ENCODE assay signal across 18 mouse cellular contexts in genomic region chr6:37435391-37435790, GRCm38 (mm10). TPM values are rescaled to one million over a fixed set of nuclear protein-coding genes. Genes with fewer than 3 reads are reported as not detected.
DNase-seq lines count a peak whose midpoint lies in the region; ATAC-seq and TF ChIP-seq lines count a peak whose summit lies in the region.
"Had no signal": no experiment of that assay in that cellular context is flagged by ENCODE, and none has a peak within 500 bp of the region (broad histone marks: within the 10 kb centered on the region; RNA-seq: fewer than 3 reads in every experiment).

No protein-coding gene starts in this region.

- H3K27ac ChIP-seq in heart, embryonic 10.5 days: peak overlapping the region; percentile 59
- H3K27ac ChIP-seq in liver, adult 2 months (replicated peaks; ENCODE audit: insufficient read depth, low read depth, low read length): peak overlapping the region; percentile 5; the same call in 1 of the 2 replicates
- H3K27ac ChIP-seq in liver, embryonic 12.5 days: no peak overlapping the region; the same call in 1 of the 2 replicates
- peak overlapping the region; percentile 48; the same call in 1 of the 2 replicates for H3K27ac ChIP-seq in embryonic facial prominence, embryonic 10.5 days (replicated peaks)
- no peak overlapping the region for H3K27ac ChIP-seq in forebrain, embryonic 15.5 days (replicated peaks)
- H3K27ac ChIP-seq: embryonic facial prominence, embryonic 12.5 days; neural tube, embryonic 13.5 days had no signal

- TF ChIP-seq CTCF in liver, adult 2 months (IDR thresholded peaks at IDR 0.05; ENCODE audit: low read depth, low read length): no peak

- 32% methylated on average over 6 of the region's 6 CpGs for WGBS in heart, embryonic 10.5 days
- WGBS in liver, adult 2 months: 44% methylated on average over 6 of the region's 6 CpGs
- 38% methylated on average over 6 of the region's 6 CpGs for WGBS in liver, embryonic 12.5 days (ENCODE audit: insufficient replicate concordance)
- 68% methylated on average over 6 of the region's 6 CpGs for WGBS in embryonic facial prominence, embryonic 10.5 days
- WGBS in forebrain, embryonic 15.5 days: 83% methylated on average over 6 of the region's 6 CpGs

- TF ChIP-seq POLR2A in liver, adult 2 months (IDR thresholded peaks at IDR 0.05; ENCODE audit: extremely low read depth, insufficient read depth, low read length): no peak

- peaks cover 88% of the 10 kb centered on the region for H3K4me1 ChIP-seq in heart, embryonic 10.5 days
- H3K4me1 ChIP-seq in liver, adult 2 months (ENCODE audit: control insufficient read depth, insufficient read depth, low read length): peaks cover 26% of the 10 kb centered on the region
- H3K4me1 ChIP-seq in liver, embryonic 12.5 days: peaks cover 49% of the 10 kb centered on the region
- peaks cover 60% of the 10 kb centered on the region for H3K4me1 ChIP-seq in embryonic facial prominence, embryonic 10.5 days
- H3K4me1 ChIP-seq in forebrain, embryonic 15.5 days: peaks cover 16% of the 10 kb centered on the region

- H3K36me3 ChIP-seq in heart, embryonic 10.5 days: peaks cover 27% of the 10 kb centered on the region; the same call in 1 of the 2 replicates
- 0 out of 2 replicates have a peak, but pooled peaks cover 3% of the 10 kb centered on the region for H3K36me3 ChIP-seq in liver, adult 2 months (ENCODE audit: control insufficient read depth, insufficient read depth, low read length)
- no peaks in the 10 kb centered on the region for H3K36me3 ChIP-seq in liver, embryonic 12.5 days
- peaks cover 14% of the 10 kb centered on the region; the same call in 1 of the 2 replicates for H3K36me3 ChIP-seq in embryonic facial prominence, embryonic 10.5 days (replicated peaks)
- no peaks in the 10 kb centered on the region for H3K36me3 ChIP-seq in forebrain, embryonic 15.5 days
- H3K36me3 ChIP-seq: neural tube, embryonic 13.5 days had no signal

- H3K27me3 ChIP-seq in heart, embryonic 10.5 days (ENCODE audit: insufficient read depth, poor library complexity, severe bottlenecking): no peaks in the 10 kb centered on the region
- no peaks in the 10 kb centered on the region for H3K27me3 ChIP-seq in liver, adult 2 months (ENCODE audit: control insufficient read depth, insufficient read depth, low read length)
- H3K27me3 ChIP-seq in liver, embryonic 12.5 days (replicated peaks): no peaks in the 10 kb centered on the region
- no peaks in the 10 kb centered on the region for H3K27me3 ChIP-seq in embryonic facial prominence, embryonic 10.5 days (replicated peaks; ENCODE audit: low read depth, poor library complexity, severe bottlenecking)
- H3K27me3 ChIP-seq in forebrain, embryonic 15.5 days: no peaks in the 10 kb centered on the region
- H3K27me3 ChIP-seq: embryonic facial prominence, embryonic 12.5 days had no signal

- intact Hi-C loops in heart, postnatal 25 days (cut with DNase I): no loop called here

- DNase-seq in heart, embryonic 10.5 days (ENCODE audit: low spot score): no peak
- no peak for DNase-seq in heart, postnatal 25 days (ENCODE audit: low spot score)
- DNase-seq in liver, adult 2 months (ENCODE audit: extremely low read depth, low read depth, low spot score): no peak
- peak; percentile 87 for DNase-seq in adrenal gland, adult 2 months
- no peak for DNase-seq in embryonic facial prominence, embryonic 10.5 days (ENCODE audit: low spot score)
- DNase-seq in urinary bladder, adult 18-20 months (ENCODE audit: low spot score in 2 of 2): no peak
- DNase-seq: B cell, adult 2 months; cerebellum, postnatal 36 days; layer of hippocampus, postnatal 36 days; left cerebral cortex, postnatal 4 days; lung, postnatal 4 days; thymus, adult 2 months had no signal

- ATAC-seq in liver, embryonic 12.5 days: no peak; the same call in 1 of the 2 replicates
- ATAC-seq in forebrain, embryonic 15.5 days (replicated peaks): no peak
- ATAC-seq: inflammation-experienced regulatory T-cells, adult 6 months; midbrain, embryonic 16.5 days had no signal

- no peaks in the 10 kb centered on the region for H3K9me3 ChIP-seq in heart, embryonic 10.5 days
- no peaks in the 10 kb centered on the region for H3K9me3 ChIP-seq in liver, embryonic 12.5 days (replicated peaks)
- H3K9me3 ChIP-seq in embryonic facial prominence, embryonic 10.5 days: no peaks in the 10 kb centered on the region
- no peaks in the 10 kb centered on the region for H3K9me3 ChIP-seq in forebrain, embryonic 15.5 days
- H3K9me3 ChIP-seq: embryonic facial prominence, embryonic 12.5 days; neural tube, embryonic 13.5 days had no signal

- H3K4me2 ChIP-seq in liver, embryonic 12.5 days: no peak overlapping the region
- no peak overlapping the region for H3K4me2 ChIP-seq in forebrain, embryonic 15.5 days (replicated peaks)
- H3K4me2 ChIP-seq: embryonic facial prominence, embryonic 12.5 days; neural tube, embryonic 13.5 days had no signal

- no peak overlapping the region for H3K9ac ChIP-seq in liver, adult 2 months (ENCODE audit: low read depth, low read length)
- no peak overlapping the region for H3K9ac ChIP-seq in liver, embryonic 12.5 days
- no peak overlapping the region for H3K9ac ChIP-seq in forebrain, embryonic 15.5 days (replicated peaks)
- H3K9ac ChIP-seq: embryonic facial prominence, embryonic 12.5 days; neural tube, embryonic 13.5 days had no signal

- peaks cover 48% of the 10 kb centered on the region for H3K79me2 ChIP-seq in liver, adult 2 months (ENCODE audit: control insufficient read depth, insufficient read depth, low read length)

- H3K4me3 ChIP-seq in heart, embryonic 10.5 days: no peak overlapping the region
- no peak overlapping the region for H3K4me3 ChIP-seq in liver, adult 2 months (ENCODE audit: insufficient read depth, low read depth, low read length)
- H3K4me3 ChIP-seq in liver, embryonic 12.5 days: no peak overlapping the region
- H3K4me3 ChIP-seq in embryonic facial prominence, embryonic 10.5 days: no peak overlapping the region
- H3K4me3 ChIP-seq in forebrain, embryonic 15.5 days: no peak overlapping the region
- H3K4me3 ChIP-seq: embryonic facial prominence, embryonic 12.5 days; neural tube, embryonic 13.5 days had no signal

RNA-seq across cellular contexts. Expression of gene Creb3l2, which starts 6.6 kb away (rescaled TPM):
- polyA plus RNA-seq in heart, embryonic 10.5 days (2016; fragmentation: Nextera tagmentation; extraction: Ambion mirVana): 33.5 and 36.3 TPM in 2 replicates
- total RNA-seq in heart, postnatal 25 days (2021): 10 to 100 TPM; 23.9 to 28.5 TPM
- total RNA-seq in liver, adult 2 months (2014; rRNA removed): 2.7 and 4.4 TPM in 2 replicates
- polyA plus RNA-seq in liver, adult 2 months (2012; rRNA removed): 5.1 and 6.6 TPM in 2 replicates
- 5.0 and 5.1 TPM in 2 replicates for polyA plus RNA-seq in liver, embryonic 12.5 days (2016; fragmentation: Nextera tagmentation; extraction: Ambion mirVana)
- total RNA-seq in adrenal gland, adult 2 months (2021): 10 to 100 TPM; 69.4 to 85.5 TPM
- 36.9 and 48.4 TPM in 2 replicates for polyA plus RNA-seq in adrenal gland, adult 2 months (2012; rRNA removed)
- 12.4 and 12.5 TPM in 2 replicates for polyA plus RNA-seq in embryonic facial prominence, embryonic 10.5 days (2016; fragmentation: Nextera tagmentation; extraction: Ambion mirVana)
- polyA plus RNA-seq in forebrain, embryonic 15.5 days (2015; fragmentation: Nextera tagmentation; extraction: Ambion mirVana): 2.7 and 2.9 TPM in 2 replicates

Comparison
In these comparisons a context has a peak if more than half of its experiments do, and no peak if none do; other contexts are left out.
1. H3K27ac ChIP-seq: peak in heart, embryonic 10.5 days (single experiment), liver, adult 2 months (single experiment) and embryonic facial prominence, embryonic 10.5 days (single experiment); none in liver, embryonic 12.5 days (single experiment) and forebrain, embryonic 15.5 days (single experiment).